Mouse (Mus musculus) heart, embryonic 12.5 days (tissue): ENCODE measurements at regions not wholly inside any gene's neighbourhood (a gene's known extent, or its start where the extent isn't known, plus 50 kb on each side); places are given as distances from the start of the nearest gene placed in this dataset.

Experiments used
- ATAC-seq: fragments of 200-750 bp; cut with Nextera tagmentation; 2 replicates; pipeline ENCODE4 v1.8.0; 2017; ENCODE audit warnings: moderate TSS enrichment, moderate library complexity; ENCODE audit not compliant: insufficient number of reproducible peaks, low FRiP score
- H3K27ac ChIP-seq: fragments of 300-500 bp; sonication (generic); 2 replicates; pipeline ENCODE4 v1.5.1; 2016; ENCODE audit warnings: mild to moderate bottlenecking, moderate library complexity; ENCODE audit not compliant: poor library complexity, severe bottlenecking
- H3K27me3 ChIP-seq: fragments of 300-500 bp; sonication (generic); replicated peaks from 2 replicates; pipeline ENCODE4 v1.6.1; 2016; ENCODE audit warnings: mild to moderate bottlenecking, moderate library complexity
- H3K36me3 ChIP-seq: fragments of 300-500 bp; sonication (generic); 2 replicates; pipeline ENCODE4 v1.6.1; 2016; ENCODE audit warnings: mild to moderate bottlenecking, moderate library complexity
- H3K4me1 ChIP-seq: fragments of 300-500 bp; sonication (generic); replicated peaks from 2 replicates; pipeline ENCODE4 v1.6.1; 2016; ENCODE audit warnings: mild to moderate bottlenecking
- H3K4me2 ChIP-seq: fragments of 300-500 bp; sonication (generic); 2 replicates; pipeline ENCODE4 v1.6.1; 2016; ENCODE audit warnings: mild to moderate bottlenecking, moderate library complexity
- H3K4me3 ChIP-seq: fragments of 300-500 bp; sonication (generic); 2 replicates; pipeline ENCODE4 v1.5.1; 2016; ENCODE audit warnings: mild to moderate bottlenecking
- H3K9ac ChIP-seq: fragments of 300-500 bp; sonication (generic); 2 replicates; pipeline ENCODE4 v1.6.1; 2016; ENCODE audit warnings: mild to moderate bottlenecking, moderate library complexity
- H3K9me3 ChIP-seq: fragments of 300-500 bp; sonication (generic); replicated peaks from 2 replicates; pipeline ENCODE4 v1.6.1; 2016; ENCODE audit warnings: mild to moderate bottlenecking, moderate library complexity
- WGBS: fragments of 180-500 bp; shearing (Covaris S2); methylation state at CpG from one replicate; pipeline ENCODE4 v1.1.7; 2016; 5-methylcytosine and 5-hydroxymethylcytosine counted together

DNA sequence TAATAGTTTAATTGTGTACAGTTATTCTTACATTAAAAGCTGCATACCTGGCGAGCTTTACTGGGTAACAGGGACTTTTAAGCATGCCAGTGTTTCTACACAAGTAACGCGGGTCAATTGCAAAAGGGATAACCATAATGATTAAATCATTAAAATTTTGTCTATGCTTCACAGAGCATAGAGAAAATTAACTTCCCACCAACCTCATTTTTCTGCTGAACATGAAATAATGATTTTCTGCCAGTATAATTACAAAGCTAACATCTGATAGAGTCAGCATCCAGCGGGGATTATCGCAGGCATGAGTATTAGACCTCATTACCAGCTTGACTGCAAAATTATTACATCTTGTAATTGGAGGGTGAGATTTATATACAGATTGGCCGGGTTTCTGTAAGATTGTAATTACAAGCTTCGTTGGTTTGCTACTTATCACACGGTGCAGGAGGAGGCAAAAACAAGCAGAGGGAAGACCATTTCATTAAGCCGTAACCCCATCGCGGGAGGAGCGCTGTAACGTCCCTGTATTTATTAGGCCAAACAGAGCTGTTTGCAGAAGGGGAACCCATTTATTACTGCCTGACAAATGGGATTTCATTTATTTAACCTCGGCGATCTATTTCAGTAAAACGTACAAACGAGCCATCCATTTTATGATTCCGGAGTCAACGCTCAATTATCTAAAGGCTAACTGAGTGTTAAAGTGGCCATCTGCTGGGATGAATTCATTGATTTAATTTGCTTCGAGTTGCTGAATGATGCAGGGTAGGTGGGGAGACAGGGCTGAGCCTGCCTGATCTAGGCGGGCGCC, 143.3 kb upstream of the Irx4 start:
- Histone ChIP-seq H3K36me3 (no peaks in the 10 kb centered on the region), H3K27me3 (no peaks in the 10 kb centered on the region), H3K9ac (no peak overlapping the region), H3K4me3 (no peak overlapping the region), H3K9me3 (no peaks in the 10 kb centered on the region), H3K4me1 (no peaks in the 10 kb centered on the region), H3K27ac (no peak overlapping the region), H3K4me2 (no peak overlapping the region)
- WGBS: 80% methylated on average over 22 of the region's 22 CpGs
- no peak for ATAC-seq

DNA sequence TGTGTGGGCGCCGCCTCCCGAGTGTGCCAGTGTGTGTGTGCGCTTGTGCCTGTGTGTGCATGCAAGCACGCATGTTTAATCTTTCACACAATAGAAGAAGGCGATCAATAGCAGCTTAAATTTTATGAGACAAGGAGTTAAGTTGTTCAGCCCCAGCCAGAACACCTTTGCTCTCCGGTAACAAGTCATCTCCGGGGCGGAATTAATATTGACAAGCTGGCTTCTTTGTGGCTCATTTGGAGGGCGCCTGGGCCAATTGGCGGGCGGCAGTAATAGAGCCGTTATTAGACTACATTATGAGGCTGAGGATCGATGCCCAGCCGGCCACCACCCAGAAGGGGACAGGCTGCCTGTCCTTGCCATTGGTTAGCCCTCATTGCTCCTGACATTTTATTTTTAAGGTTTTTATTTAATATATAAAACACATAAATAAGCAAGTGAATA, 142.6 kb upstream of the Irx4 start:
- no peaks in the 10 kb centered on the region for H3K9me3 ChIP-seq
- no peak overlapping the region for H3K4me2 ChIP-seq
- H3K9ac ChIP-seq: no peak overlapping the region
- 81% methylated on average over 15 of the region's 15 CpGs for WGBS
- no peaks in the 10 kb centered on the region for H3K4me1 ChIP-seq
- H3K27me3 ChIP-seq: no peaks in the 10 kb centered on the region
- H3K36me3 ChIP-seq: no peaks in the 10 kb centered on the region
- no peak overlapping the region for H3K27ac ChIP-seq
- ATAC-seq: no peak
- no peak overlapping the region for H3K4me3 ChIP-seq

DNA sequence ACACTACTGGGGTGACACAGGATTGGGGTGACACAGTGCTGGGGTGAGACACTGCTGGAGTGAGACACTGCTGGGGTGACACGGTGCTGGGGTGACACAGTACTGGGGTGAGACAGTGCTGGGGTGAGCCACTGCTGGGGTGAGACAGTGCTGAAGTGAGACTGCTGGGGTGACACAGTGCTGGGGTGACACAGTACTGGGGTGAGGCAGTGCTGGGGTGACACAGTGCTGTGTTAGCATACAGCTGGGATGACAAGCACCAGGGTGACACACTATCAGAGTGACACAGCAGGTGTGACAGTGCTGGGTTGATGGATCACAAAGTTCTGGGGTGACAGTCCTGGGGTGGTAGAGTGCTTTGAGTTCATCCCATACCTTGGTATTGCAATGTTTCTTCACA, 137.3 kb upstream of the Irx4 start:
- H3K9ac ChIP-seq: no peak overlapping the region
- H3K4me3 ChIP-seq: no peak overlapping the region
- H3K27ac ChIP-seq: no peak overlapping the region
- WGBS: 92% methylated on average over 1 of the region's 1 CpGs
- no peaks in the 10 kb centered on the region for H3K4me1 ChIP-seq
- H3K9me3 ChIP-seq: no peaks in the 10 kb centered on the region
- ATAC-seq: no peak; the same call in 1 of the 2 replicates
- no peak overlapping the region for H3K4me2 ChIP-seq
- H3K36me3 ChIP-seq: no peaks in the 10 kb centered on the region
- no peaks in the 10 kb centered on the region for H3K27me3 ChIP-seq

DNA sequence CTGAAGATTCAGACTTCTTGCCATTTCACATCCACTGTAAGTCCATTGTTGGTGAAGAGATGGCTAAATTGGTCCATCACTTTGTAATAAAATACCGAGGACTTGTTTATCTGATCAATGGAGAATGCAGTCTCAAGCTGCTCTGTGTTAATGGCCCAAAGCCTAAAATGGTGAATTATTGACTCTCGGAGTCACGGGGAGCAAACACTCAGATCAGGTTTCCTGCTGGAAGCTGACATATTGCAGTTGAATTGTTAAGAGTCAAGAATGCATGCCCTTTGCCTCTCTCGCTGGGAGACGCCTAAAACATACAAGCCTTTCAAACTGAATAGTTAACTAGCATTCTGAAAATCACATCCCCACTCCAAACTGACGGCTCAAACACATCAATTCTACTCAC, 129.0 kb upstream of the Irx4 start:
- H3K27me3 ChIP-seq: no peaks in the 10 kb centered on the region
- ATAC-seq: no peak
- WGBS: 75% methylated on average over 6 of the region's 6 CpGs

DNA sequence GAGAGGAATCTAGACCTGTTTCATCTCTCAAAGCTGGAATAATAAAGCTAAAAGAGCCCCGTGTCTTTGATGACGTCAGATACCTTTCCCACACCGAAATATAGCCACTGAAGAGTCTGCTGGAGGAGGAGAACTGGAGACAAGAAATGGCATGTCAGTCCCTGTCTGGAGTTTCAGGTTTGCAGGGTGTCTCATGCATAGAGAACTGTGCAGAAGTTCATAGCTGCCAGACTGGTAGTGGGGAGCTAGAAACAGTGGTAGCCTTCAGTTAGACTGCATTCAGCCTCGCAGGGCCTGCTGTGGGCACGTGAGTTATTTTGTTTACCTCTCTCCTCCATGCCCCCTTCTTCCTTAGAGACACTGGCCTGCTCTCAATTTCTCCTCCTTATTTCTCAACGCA, 127.5 kb upstream of the Irx4 start:
- Histone ChIP-seq H3K27ac (no peak overlapping the region), H3K4me3 (no peak overlapping the region), H3K9ac (no peak overlapping the region), H3K4me1 (no peaks in the 10 kb centered on the region), H3K9me3 (no peaks in the 10 kb centered on the region; the same call in 1 of the 2 replicates), H3K36me3 (no peaks in the 10 kb centered on the region), H3K27me3 (no peaks in the 10 kb centered on the region), H3K4me2 (no peak overlapping the region)
- no peak for ATAC-seq
- 67% methylated on average over 6 of the region's 6 CpGs for WGBS

More for the DNA sequence above, 129.0 kb upstream of the Irx4 start:
- Histone ChIP-seq H3K36me3 (no peaks in the 10 kb centered on the region), H3K9ac (no peak overlapping the region), H3K9me3 (no peaks in the 10 kb centered on the region), H3K4me2 (no peak overlapping the region), H3K4me1 (no peaks in the 10 kb centered on the region), H3K27ac (no peak overlapping the region), H3K4me3 (no peak overlapping the region)

DNA sequence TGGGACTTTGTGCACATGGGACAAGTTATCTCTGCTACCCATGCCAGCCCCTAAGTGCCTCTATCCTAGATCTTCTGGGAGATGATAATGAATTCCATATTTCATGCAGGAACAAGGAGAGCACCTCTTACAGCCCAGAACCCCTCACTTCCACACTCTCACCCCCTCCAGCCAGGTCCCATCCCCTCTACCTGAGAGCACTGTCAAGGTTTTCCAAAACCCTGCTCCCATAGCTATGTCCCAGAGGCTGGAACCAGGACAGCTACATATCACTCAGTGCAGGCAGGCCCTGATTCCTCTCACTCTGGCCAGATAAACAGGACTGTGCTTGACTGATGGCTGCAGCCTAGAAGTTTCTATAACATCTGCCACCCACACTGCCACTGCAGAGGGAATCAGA, 125.3 kb upstream of the Irx4 start:
- no peak for ATAC-seq
- no peaks in the 10 kb centered on the region for H3K36me3 ChIP-seq
- no peak overlapping the region for H3K27ac ChIP-seq
- H3K27me3 ChIP-seq: no peaks in the 10 kb centered on the region
- H3K4me3 ChIP-seq: no peak overlapping the region
- H3K4me1 ChIP-seq: no peaks in the 10 kb centered on the region
- no peaks in the 10 kb centered on the region; the same call in 1 of the 2 replicates for H3K9me3 ChIP-seq
- H3K4me2 ChIP-seq: no peak overlapping the region
- no peak overlapping the region for H3K9ac ChIP-seq

DNA sequence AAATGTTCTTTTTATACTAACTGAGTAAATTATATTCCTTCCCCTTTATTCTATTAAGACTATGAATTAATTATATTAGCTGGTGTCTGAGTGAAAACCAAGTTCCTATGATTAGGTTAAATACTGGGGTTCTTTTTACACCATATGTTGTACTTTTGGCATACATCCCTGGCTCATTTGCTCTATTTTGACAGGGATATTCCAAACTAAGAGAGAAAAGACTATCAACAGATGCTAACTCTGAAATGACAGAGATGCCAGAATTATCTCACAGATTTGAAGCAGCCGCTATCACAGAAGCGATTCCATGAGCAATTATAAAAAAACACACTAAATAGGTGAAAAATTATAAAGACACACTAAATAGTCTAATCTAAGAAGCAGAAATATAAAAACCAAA, 119.0 kb upstream of the Irx4 start:
- no peaks in the 10 kb centered on the region for H3K36me3 ChIP-seq
- no peak for ATAC-seq
- H3K9me3 ChIP-seq: no peaks in the 10 kb centered on the region; the same call in 1 of the 2 replicates
- H3K4me2 ChIP-seq: no peak overlapping the region
- no peaks in the 10 kb centered on the region for H3K4me1 ChIP-seq
- no peak overlapping the region for H3K9ac ChIP-seq
- no peak overlapping the region for H3K27ac ChIP-seq
- no peak overlapping the region for H3K4me3 ChIP-seq
- H3K27me3 ChIP-seq: no peaks in the 10 kb centered on the region
- 86% methylated on average over 2 of the region's 2 CpGs for WGBS

DNA sequence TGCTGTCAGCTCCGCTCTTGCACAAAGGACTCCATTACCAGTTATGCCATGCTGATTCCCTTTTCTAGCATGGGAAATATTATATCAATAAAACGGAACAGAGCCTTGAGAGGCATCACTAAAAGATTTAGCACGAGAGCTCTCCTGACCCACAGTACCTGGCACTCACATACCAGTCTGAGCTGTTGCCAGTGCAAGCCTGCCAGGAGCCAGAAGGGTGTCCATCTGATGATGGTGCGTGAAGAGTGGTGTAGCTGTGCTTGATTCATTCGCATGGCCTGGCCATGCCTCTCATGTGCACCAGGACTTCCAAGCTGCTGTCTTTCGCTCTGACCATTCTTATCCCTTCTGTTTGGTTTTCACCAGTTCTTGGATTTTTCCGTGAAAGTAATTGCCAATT, 102.3 kb upstream of the Irx4 start:
- no peak overlapping the region for H3K4me2 ChIP-seq
- H3K9ac ChIP-seq: no peak overlapping the region
- peaks cover 7% of the 10 kb centered on the region for H3K4me1 ChIP-seq
- H3K9me3 ChIP-seq: no peaks in the 10 kb centered on the region
- WGBS: 80% methylated on average over 7 of the region's 7 CpGs
- no peaks in the 10 kb centered on the region for H3K36me3 ChIP-seq
- H3K27ac ChIP-seq: no peak overlapping the region
- no peak for ATAC-seq
- H3K27me3 ChIP-seq: 0 out of 2 replicates have a peak, but pooled peaks cover 3% of the 10 kb centered on the region
- no peak overlapping the region for H3K4me3 ChIP-seq

DNA sequence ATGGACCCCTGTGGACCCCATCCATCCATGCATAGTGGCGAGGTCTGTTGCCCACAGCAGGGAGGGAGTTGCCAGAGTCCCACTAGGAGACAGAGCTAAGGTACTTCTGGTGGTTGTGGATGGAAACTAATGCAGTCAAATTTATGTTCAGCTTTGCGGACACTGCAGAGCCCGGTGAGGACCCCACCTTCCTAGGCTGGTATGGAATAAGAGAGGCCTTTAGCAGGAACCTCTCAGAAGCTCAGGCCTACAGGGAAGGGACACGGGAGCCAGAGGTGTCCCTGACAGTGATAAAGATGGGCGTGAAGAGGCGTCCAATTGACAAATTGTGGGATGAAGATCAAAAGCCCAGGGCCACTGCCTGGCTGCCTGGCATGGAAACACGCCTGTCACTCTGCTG, 100.8 kb upstream of the Irx4 start:
- Histone ChIP-seq H3K9ac (no peak overlapping the region; the same call in 1 of the 2 replicates), H3K4me2 (peak overlapping the region; percentile 64)

DNA sequence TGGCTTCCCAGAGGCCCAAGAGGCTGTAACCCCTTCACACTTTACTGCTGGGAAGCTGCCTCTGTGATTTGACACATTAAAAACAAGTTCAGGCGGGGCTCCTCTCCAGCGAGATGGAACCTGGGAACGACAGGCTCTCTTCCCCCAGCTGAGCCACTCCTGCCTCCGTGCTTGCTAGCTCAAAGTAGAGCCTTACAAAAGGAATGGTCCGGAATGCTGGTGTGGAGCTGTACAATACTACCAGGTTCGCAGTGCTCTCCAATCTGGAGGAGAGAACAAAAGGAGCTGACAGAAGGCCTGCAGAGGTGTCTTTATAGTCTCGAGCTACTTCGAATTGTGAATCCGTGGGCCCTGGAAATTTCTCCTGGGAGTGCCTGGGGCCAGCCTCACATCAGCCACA, 100.4 kb upstream of the Irx4 start:
- Histone ChIP-seq H3K4me2 (peak overlapping the region; percentile 64), H3K9me3 (no peaks in the 10 kb centered on the region), H3K4me1 (peaks cover 7% of the 10 kb centered on the region), H3K36me3 (no peaks in the 10 kb centered on the region), H3K9ac (no peak overlapping the region; the same call in 1 of the 2 replicates), H3K27ac (no peak overlapping the region), H3K4me3 (peak overlapping the region; percentile 24), H3K27me3 (0 out of 2 replicates have a peak, but pooled peaks cover 3% of the 10 kb centered on the region)
- WGBS: 11% methylated on average over 9 of the region's 9 CpGs
- ATAC-seq: no peak

More for the DNA sequence above, 100.8 kb upstream of the Irx4 start:
- WGBS: 47% methylated on average over 7 of the region's 7 CpGs
- H3K27ac ChIP-seq: no peak overlapping the region
- 0 out of 2 replicates have a peak, but pooled peaks cover 3% of the 10 kb centered on the region for H3K27me3 ChIP-seq
- no peaks in the 10 kb centered on the region for H3K36me3 ChIP-seq
- ATAC-seq: no peak
- H3K4me1 ChIP-seq: peaks cover 7% of the 10 kb centered on the region
- no peaks in the 10 kb centered on the region for H3K9me3 ChIP-seq
- no peak overlapping the region for H3K4me3 ChIP-seq

DNA sequence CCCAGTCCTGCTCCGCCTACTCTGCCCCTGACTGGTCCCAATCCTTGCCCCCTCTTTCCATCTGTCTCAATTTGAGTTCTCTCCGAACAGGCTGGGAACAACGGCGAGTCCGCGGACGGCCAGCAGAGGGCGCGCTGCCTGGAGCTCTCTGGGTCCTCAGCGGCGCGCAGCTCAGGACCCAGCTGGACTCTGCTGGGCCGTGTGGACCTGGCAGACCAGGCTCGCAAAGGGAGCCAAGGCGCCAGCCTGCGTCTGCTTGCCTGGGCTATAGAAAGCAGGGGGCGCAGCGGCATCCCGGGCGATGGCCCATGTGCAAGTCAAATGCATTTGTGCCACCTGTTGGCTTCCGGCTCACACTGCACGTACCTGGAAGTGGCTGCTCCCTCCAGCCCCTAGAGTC, 100.0 kb upstream of the Irx4 start:
- Histone ChIP-seq H3K36me3 (no peaks in the 10 kb centered on the region), H3K27me3 (0 out of 2 replicates have a peak, but pooled peaks cover 3% of the 10 kb centered on the region), H3K4me2 (peak overlapping the region; percentile 64), H3K4me1 (peaks cover 7% of the 10 kb centered on the region), H3K27ac (no peak overlapping the region), H3K9me3 (no peaks in the 10 kb centered on the region), H3K9ac (0 out of 2 replicates have a peak overlapping the region, but pooled peaks have one; percentile 2), H3K4me3 (peak overlapping the region; percentile 24)
- under 1% methylated on average over 22 of the region's 22 CpGs for WGBS
- peak; percentile 90 for ATAC-seq
